Mouse (Mus musculus) lung, postnatal 0 days (tissue): ENCODE data around the gene Hsp90ab1. TPM values are rescaled to one million over a fixed set of nuclear protein-coding genes. Genes with fewer than 3 reads are reported as not detected.
A peak's percentile ranks its signal among the peaks of the same experiment; 100 is the strongest.

Experiments used
- ATAC-seq: fragments of 200-750 bp; cut with Nextera tagmentation; 2 replicates; pipeline ENCODE4 v1.8.0; 2017; ENCODE audit warnings: moderate library complexity
- DNase-seq: peaks from one replicate; pipeline ENCODE4 v3.0.0-alpha.2; 2016; ENCODE audit warnings: low spot score
- H3K27ac ChIP-seq: fragments of 300-500 bp; sonication (generic); 2 replicates; pipeline ENCODE4 v1.5.1; 2014; ENCODE audit warnings: antibody characterized with exemption, mild to moderate bottlenecking, low read length, mixed read lengths
- H3K27me3 ChIP-seq: fragments of 300-500 bp; sonication (generic); replicated peaks from 2 replicates; pipeline ENCODE4 v1.6.1; 2014; ENCODE audit warnings: low read length, mixed read lengths; ENCODE audit not compliant: insufficient read depth
- H3K36me3 ChIP-seq: fragments of 300-500 bp; sonication (generic); 2 replicates; pipeline ENCODE4 v1.6.1; 2014; ENCODE audit warnings: low read length, mixed read lengths; ENCODE audit not compliant: insufficient read depth
- H3K4me1 ChIP-seq: fragments of 300-500 bp; sonication (generic); 2 replicates; pipeline ENCODE4 v1.6.1; 2014; ENCODE audit warnings: antibody characterized with exemption, low read depth, low read length, mixed read lengths; ENCODE audit not compliant: insufficient read depth
- H3K4me2 ChIP-seq: fragments of 300-500 bp; sonication (generic); replicated peaks from 2 replicates; pipeline ENCODE4 v1.6.1; 2014; ENCODE audit warnings: low read depth, mild to moderate bottlenecking, low read length, moderate library complexity, mixed read lengths
- H3K4me3 ChIP-seq: fragments of 300-500 bp; sonication (generic); 2 replicates; pipeline ENCODE4 v1.5.1; 2014; ENCODE audit warnings: low read depth, low read length
- H3K9ac ChIP-seq: fragments of 300-500 bp; sonication (generic); replicated peaks from 2 replicates; pipeline ENCODE4 v1.6.1; 2014; ENCODE audit warnings: low read depth, mild to moderate bottlenecking
- H3K9me3 ChIP-seq: fragments of 300-500 bp; sonication (generic); 2 replicates; pipeline ENCODE4 v1.6.1; 2016; ENCODE audit warnings: low read length, mixed read lengths
- CTCF ChIP-seq: IDR thresholded peaks from 2 replicates; pipeline ENCODE4 v1.5.1; 2016; ENCODE audit warnings: antibody characterized with exemption, mild to moderate bottlenecking
- EP300 ChIP-seq: IDR thresholded peaks from 2 replicates; pipeline ENCODE4 v1.6.1; 2016; ENCODE audit warnings: antibody characterized with exemption, mild to moderate bottlenecking, control low read depth
- WGBS: fragments of 180-500 bp; shearing (Covaris S2); extraction: QIAGEN DNeasy Blood & Tissue Kit; methylation state at CpG from one replicate; pipeline ENCODE4 v1.1.7; 2014; 5-methylcytosine and 5-hydroxymethylcytosine counted together
- polyA plus RNA-seq: library from polyadenylated mRNA; unstranded; fragments of >200 nt; fragmentation: Nextera tagmentation; extraction: Ambion mirVana; gene quantifications from 2 replicates; pipeline ENCODE4 v1.2.1, GENCODE M21; 2015

Gene Hsp90ab1
- polyA plus RNA-seq, 1 experiment from 2014 or later = 607 TPM

DNA sequence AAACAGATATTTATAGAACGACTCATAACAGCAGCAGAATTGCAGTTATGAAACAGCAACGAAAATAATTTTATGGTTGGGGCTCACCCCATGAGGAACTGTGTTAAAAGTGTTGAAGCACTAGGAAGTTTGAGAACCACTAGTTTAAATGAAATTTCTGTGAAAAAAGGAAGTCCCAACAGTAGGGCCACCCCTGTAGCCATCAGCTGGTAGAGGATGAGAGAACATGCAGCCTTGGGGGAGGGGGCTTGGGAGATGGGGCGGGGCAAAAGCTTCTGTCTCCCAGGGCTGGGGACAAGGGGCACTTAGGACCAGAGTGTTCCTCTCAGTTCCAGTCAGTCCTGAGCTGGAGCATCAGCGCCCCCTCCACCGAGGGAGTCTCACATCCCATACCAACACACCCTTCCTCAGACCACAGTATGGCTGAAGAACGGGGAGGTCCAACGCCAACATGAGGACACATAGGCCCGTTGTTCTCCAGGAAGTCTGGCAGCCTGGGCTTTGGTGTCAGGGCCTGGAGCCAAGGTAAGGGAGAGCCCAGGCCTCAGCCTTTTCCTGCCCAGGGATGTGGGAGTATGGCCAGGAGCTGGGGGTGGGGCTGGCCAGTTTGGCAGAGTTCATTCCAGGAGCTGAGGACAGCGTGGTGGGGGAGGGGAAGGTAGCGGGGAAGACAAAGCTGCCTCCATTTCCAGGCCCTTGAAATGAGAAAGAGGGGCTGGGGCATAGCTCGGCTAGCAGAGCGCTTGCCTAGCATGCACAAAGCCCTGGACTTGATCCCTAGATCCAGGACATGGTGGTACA lies 11.2 kb upstream of the Hsp90ab1 start:
- Histone ChIP-seq H3K4me3 (no peak overlapping the region), H3K9ac (no peak overlapping the region), H3K4me2 (0 out of 2 replicates have a peak overlapping the region, but pooled peaks have one; percentile 17), H3K4me1 (peaks cover 30% of the 10 kb centered on the region), H3K9me3 (no peaks in the 10 kb centered on the region), H3K27me3 (no peaks in the 10 kb centered on the region), H3K27ac (peak overlapping the region; percentile 83), H3K36me3 (no peaks in the 10 kb centered on the region)
- DNase-seq = peak; percentile 83
- peak; percentile 69 for ATAC-seq
- WGBS = 25% methylated on average over 12 of the region's 12 CpGs
- TF ChIP-seq CTCF (no peak; the same call in 1 of the 2 replicates), EP300 (peak; percentile 34)

DNA sequence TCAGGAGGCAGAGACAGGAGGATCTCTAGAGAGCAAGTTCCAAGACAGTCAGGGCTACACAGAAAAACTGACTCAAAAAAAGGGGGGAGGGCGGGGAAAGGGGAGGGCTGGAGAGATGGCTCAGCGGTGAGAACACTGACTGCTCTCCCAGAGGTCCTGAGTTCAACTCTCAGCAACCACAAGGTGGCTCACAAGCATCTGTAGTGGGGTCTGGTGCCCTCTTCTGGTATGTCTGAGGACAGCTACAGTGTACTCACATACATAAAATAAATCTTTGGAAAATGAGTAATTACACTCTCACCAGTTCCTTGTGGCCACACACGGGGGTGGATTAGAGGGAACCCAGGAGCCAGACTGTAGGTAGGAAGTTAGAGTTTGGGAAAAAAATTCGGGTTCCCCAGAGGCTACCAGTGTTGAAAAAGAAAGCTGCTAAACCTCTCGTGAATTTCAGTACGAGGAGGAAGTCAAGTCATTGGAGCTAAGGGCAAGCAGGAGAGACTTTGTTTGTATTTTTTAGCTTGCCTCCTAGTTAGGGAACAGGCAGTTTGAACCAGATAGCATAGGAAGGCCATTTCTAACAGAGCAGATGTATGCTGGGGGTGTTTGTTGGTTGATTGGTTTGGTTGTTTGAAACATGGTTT lies 9.8 kb upstream of the Hsp90ab1 start:
- WGBS = 61% methylated on average over 6 of the region's 6 CpGs

DNA sequence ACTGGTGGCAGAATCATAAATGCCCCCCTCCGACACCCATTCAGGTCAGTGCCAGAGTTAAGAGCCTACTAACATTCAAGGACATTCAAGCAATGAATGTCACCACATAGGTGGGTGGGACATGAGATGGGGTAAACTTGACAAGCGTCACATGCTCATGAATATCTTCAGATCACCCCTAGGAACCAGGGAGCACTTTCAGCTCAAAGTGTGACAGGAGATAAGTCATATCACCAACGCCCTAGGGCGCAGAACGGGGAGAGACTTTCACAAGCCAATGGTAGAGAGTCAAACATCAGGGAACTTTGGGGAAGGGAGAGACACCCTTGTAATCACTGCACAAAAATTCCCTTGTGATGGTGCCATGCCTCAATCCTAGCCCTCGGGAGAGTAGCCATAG lies 9.1 kb upstream of the Hsp90ab1 start:
- Histone ChIP-seq H3K4me1 (peaks cover 30% of the 10 kb centered on the region), H3K9me3 (no peaks in the 10 kb centered on the region), H3K27ac (no peak overlapping the region), H3K4me2 (no peak overlapping the region), H3K27me3 (no peaks in the 10 kb centered on the region), H3K36me3 (no peaks in the 10 kb centered on the region), H3K9ac (no peak overlapping the region), H3K4me3 (no peak overlapping the region)
- TF ChIP-seq EP300 = no peak
- no peak for TF ChIP-seq CTCF
- ATAC-seq = no peak
- 85% methylated on average over 6 of the region's 6 CpGs for WGBS
- DNase-seq = no peak

More for the DNA sequence above, 9.8 kb upstream of the Hsp90ab1 start:
- no peak overlapping the region for H3K4me2 ChIP-seq
- ATAC-seq (no peak), DNase-seq (peak; percentile 36)
- H3K4me3 ChIP-seq = no peak overlapping the region
- H3K9me3 ChIP-seq = no peaks in the 10 kb centered on the region
- peaks cover 30% of the 10 kb centered on the region for H3K4me1 ChIP-seq
- no peak overlapping the region for H3K9ac ChIP-seq
- H3K27me3 ChIP-seq = no peaks in the 10 kb centered on the region
- H3K27ac ChIP-seq = no peak overlapping the region
- H3K36me3 ChIP-seq = no peaks in the 10 kb centered on the region
- no peak for TF ChIP-seq EP300
- peak; percentile 78 for TF ChIP-seq CTCF

DNA sequence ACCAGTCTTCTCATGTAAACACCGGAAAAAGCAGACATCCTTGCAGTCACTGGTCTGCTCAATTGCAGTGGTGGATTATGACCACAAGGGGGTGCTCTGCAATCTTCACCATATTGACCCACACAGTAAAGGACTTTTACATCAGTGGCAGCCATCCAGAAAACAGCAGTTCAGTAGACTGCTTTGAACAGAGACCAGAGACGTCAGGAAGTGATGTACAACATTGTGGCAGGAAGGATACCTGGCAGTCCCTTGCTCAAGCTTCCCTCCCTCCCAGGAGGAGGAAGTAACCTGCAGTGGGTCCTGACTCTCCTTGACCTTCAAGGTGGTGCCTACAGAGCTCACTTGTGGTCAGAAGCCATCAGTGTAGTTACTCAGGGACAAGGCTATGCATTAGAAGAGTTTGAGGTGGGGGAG lies 8.5 kb upstream of the Hsp90ab1 start:
- WGBS = 4% methylated on average over 2 of the region's 2 CpGs
- no peak overlapping the region for H3K4me3 ChIP-seq
- peak; percentile 95 for DNase-seq
- 0 out of 2 replicates have a peak overlapping the region, but pooled peaks have one; percentile 19 for H3K4me2 ChIP-seq
- peak overlapping the region; percentile 80 for H3K27ac ChIP-seq
- ATAC-seq = peak; percentile 37
- H3K36me3 ChIP-seq = no peaks in the 10 kb centered on the region
- H3K4me1 ChIP-seq = peaks cover 30% of the 10 kb centered on the region
- no peaks in the 10 kb centered on the region for H3K27me3 ChIP-seq
- TF ChIP-seq CTCF (peak; percentile 97), EP300 (peak; percentile 5; the same call in 1 of the 2 replicates)
- no peaks in the 10 kb centered on the region for H3K9me3 ChIP-seq
- no peak overlapping the region for H3K9ac ChIP-seq

DNA sequence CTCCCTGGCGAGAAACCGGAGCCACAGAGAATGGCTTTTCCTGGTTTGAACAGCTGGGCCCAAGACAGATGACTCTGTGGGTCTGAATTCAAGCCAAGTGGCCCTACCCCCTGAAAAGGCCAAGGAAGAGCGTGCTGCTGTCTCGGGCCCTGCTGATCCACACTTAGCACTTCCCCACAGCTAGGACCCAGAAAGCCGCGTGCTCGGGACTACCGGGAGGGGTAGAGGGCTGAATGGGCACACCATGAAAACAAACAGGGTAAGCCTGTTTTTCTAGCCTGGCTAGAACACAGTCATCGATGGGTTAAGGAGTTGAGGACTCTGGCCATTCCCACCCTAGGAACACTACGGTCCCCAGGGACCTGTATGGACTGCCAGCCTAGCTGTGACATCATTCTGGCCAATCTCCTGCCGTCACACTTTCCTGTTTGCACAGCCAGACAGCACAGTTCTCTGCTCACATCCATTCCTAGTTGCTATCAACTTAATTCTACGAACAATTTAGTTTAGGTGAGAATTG lies 7.9 kb upstream of the Hsp90ab1 start:
- WGBS = 17% methylated on average over 12 of the region's 12 CpGs
- no peak for TF ChIP-seq CTCF
- peak; percentile 80 for TF ChIP-seq EP300
- H3K9ac ChIP-seq = no peak overlapping the region
- H3K4me1 ChIP-seq = peaks cover 30% of the 10 kb centered on the region
- ATAC-seq (peak; percentile 58), DNase-seq (peak; percentile 82)
- peak overlapping the region; percentile 19; the same call in 1 of the 2 replicates for H3K4me2 ChIP-seq
- H3K27ac ChIP-seq = peak overlapping the region; percentile 80
- no peaks in the 10 kb centered on the region for H3K36me3 ChIP-seq
- H3K4me3 ChIP-seq = no peak overlapping the region
- H3K27me3 ChIP-seq = no peaks in the 10 kb centered on the region
- H3K9me3 ChIP-seq = no peaks in the 10 kb centered on the region

DNA sequence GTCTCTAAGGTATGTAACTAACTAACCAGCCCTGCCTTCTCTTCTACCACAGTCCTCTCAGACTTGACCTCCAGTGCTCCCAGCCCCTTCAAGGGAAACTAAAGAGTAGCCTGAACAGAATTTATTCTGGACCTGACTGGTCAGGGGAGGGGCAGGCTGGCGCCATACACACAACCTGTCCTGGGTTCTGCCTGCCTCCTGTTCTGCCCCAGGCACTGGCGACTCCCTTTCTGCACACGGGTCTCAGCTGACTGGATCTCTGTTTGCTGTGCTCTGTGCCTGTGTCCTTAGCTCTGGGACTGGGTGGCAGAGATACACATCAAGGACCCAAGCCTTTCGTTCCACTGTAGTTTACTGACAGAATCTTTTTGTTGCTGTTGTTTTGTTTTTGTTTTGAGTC lies 6.5 kb upstream of the Hsp90ab1 start:
- no peaks in the 10 kb centered on the region for H3K36me3 ChIP-seq
- H3K27me3 ChIP-seq = no peaks in the 10 kb centered on the region
- peaks cover 21% of the 10 kb centered on the region for H3K4me1 ChIP-seq
- H3K27ac ChIP-seq = no peak overlapping the region
- WGBS = 85% methylated on average over 4 of the region's 4 CpGs
- no peak overlapping the region for H3K9ac ChIP-seq
- TF ChIP-seq EP300 (no peak), CTCF (no peak)
- H3K4me2 ChIP-seq = no peak overlapping the region
- no peak for ATAC-seq
- no peak overlapping the region for H3K4me3 ChIP-seq
- H3K9me3 ChIP-seq = no peaks in the 10 kb centered on the region
- DNase-seq = no peak
